Mouse (Mus musculus) midbrain, embryonic 16.5 days (tissue): ENCODE results near the gene Aadac. TPM values are rescaled to one million over a fixed set of nuclear protein-coding genes. Genes with fewer than 3 reads are reported as not detected.

Experiments used
- ATAC-seq: fragments of 200-750 bp; cut with Nextera tagmentation; 2 replicates; pipeline ENCODE4 v1.8.0; 2017; ENCODE audit warnings: moderate TSS enrichment
- H3K27ac ChIP-seq: fragments of 300-500 bp; sonication (generic); 2 replicates; pipeline ENCODE4 v1.5.1; 2014; ENCODE audit warnings: mild to moderate bottlenecking, low read length, mixed read lengths
- H3K27me3 ChIP-seq: fragments of 300-500 bp; sonication (generic); 2 replicates; pipeline ENCODE4 v1.6.1; 2014; ENCODE audit warnings: low read depth, low read length, mixed read lengths; ENCODE audit not compliant: control insufficient read depth, insufficient read depth
- H3K36me3 ChIP-seq: fragments of 300-500 bp; sonication (generic); 2 replicates; pipeline ENCODE4 v1.6.1; 2014; ENCODE audit warnings: mild to moderate bottlenecking, low read length, moderate library complexity, mixed read lengths; ENCODE audit not compliant: control insufficient read depth, insufficient read depth
- H3K4me1 ChIP-seq: fragments of 300-500 bp; sonication (generic); 2 replicates; pipeline ENCODE4 v1.6.1; 2014; ENCODE audit warnings: mild to moderate bottlenecking, low read length, mixed read lengths; ENCODE audit not compliant: control insufficient read depth, insufficient read depth
- H3K4me2 ChIP-seq: fragments of 300-500 bp; sonication (generic); 2 replicates; pipeline ENCODE4 v1.6.1; 2014; ENCODE audit warnings: mild to moderate bottlenecking, low read length, mixed read lengths
- H3K4me3 ChIP-seq: fragments of 300-500 bp; sonication (generic); 2 replicates; pipeline ENCODE4 v1.5.1; 2014; ENCODE audit warnings: low read depth, mild to moderate bottlenecking, low read length, moderate library complexity, mixed read lengths
- H3K9ac ChIP-seq: fragments of 300-500 bp; sonication (generic); 2 replicates; pipeline ENCODE4 v1.6.1; 2014; ENCODE audit warnings: low read depth, low read length, mixed read lengths
- H3K9me3 ChIP-seq: fragments of 300-500 bp; sonication (generic); replicated peaks from 2 replicates; pipeline ENCODE4 v1.6.1; 2014; ENCODE audit warnings: mild to moderate bottlenecking, low read length, mixed read lengths; ENCODE audit not compliant: control insufficient read depth, poor library complexity, severe bottlenecking
- WGBS: fragments of 180-500 bp; shearing (Covaris S2); extraction: QIAGEN DNeasy Blood & Tissue Kit; methylation state at CpG from one replicate; pipeline ENCODE4 v1.1.7; 2014; 5-methylcytosine and 5-hydroxymethylcytosine counted together
- polyA plus RNA-seq: library from polyadenylated mRNA; unstranded; fragments of >200 nt; fragmentation: Nextera tagmentation; extraction: Ambion mirVana; gene quantifications from 2 replicates; pipeline ENCODE4 v1.2.1, GENCODE M21; 2015

Aadac gene
- not detected in 2 replicates for polyA plus RNA-seq

- H3K36me3 ChIP-seq, result no peaks in the 10 kb centered on the region
- no peak within 1 kb of the TSS for H3K4me3 ChIP-seq
- H3K4me2 ChIP-seq, result no peak within 1 kb of the TSS
- H3K4me1 ChIP-seq, result no peaks in the 10 kb centered on the region
- H3K27ac ChIP-seq, result no peak within 1 kb of the TSS
- H3K9ac ChIP-seq, result no peak within 1 kb of the TSS
- no peaks in the 10 kb centered on the region for H3K27me3 ChIP-seq
- H3K9me3 ChIP-seq, result no peaks in the 10 kb centered on the region
- ATAC-seq, result no peak
- WGBS, result 82% methylated on average over 1 of the region's 1 CpGs
These were observed at the start of gene Aadac for GRCm38 (mm10) chr3:60025417-60025816. Aadac (plus strand) TSS chr3:60025717.

DNA sequence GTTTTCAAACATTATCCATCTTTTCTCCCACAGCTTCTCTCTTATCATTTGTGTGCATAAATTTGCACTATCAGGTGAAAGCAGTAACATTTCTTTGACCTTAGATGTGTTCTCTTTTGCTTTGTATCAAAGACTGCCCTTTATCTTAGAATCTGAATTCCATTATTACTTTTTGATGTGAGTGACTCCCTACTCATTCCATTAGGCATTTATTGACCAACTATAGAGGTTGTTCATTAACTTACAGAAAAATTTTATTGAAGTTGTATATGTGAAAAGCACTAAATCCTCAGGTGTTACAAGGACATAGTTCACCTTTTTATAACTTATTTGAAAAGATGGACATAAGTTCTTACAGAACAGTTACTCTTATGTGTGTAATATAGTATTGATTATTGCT lies 21.9 kb upstream of the Aadac start:
- Histone ChIP-seq H3K4me2 (no peak overlapping the region), H3K27me3 (no peaks in the 10 kb centered on the region), H3K4me3 (no peak overlapping the region), H3K9me3 (no peaks in the 10 kb centered on the region), H3K4me1 (no peaks in the 10 kb centered on the region), H3K27ac (no peak overlapping the region), H3K36me3 (no peaks in the 10 kb centered on the region), H3K9ac (no peak overlapping the region)
- ATAC-seq, result no peak

DNA sequence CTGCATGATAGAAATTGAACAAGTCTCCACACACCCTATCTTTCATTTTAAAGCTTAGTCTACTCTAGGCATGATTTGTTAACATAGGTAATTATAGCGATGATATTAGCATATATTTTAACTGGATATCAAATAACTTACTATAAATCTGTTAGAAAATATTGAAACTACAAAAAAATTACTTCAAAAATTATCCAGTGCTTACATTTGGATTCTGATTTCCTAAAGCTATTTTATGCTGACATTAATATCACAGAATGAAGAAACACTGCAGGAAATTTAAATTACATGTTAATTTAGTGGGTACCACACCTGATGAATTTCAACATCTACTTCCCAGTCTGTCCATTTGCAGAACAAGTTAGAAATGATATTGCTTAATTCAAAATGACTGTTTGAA lies 19.1 kb upstream of the Aadac start, which contains the start of gene Aadacl2:
Gene Aadacl2 (plus strand): TSS at position 301 of the 400 bp plus-strand sequence.
- whole genome bisulfite sequencing, result 80% methylated on average over 1 of the region's 1 CpGs
- ATAC-seq, result no peak
- Histone ChIP-seq H3K4me2 (no peak within 1 kb of the TSS), H3K9me3 (no peaks in the 10 kb centered on the region), H3K27ac (no peak within 1 kb of the TSS), H3K36me3 (no peaks in the 10 kb centered on the region), H3K27me3 (no peaks in the 10 kb centered on the region), H3K4me1 (no peaks in the 10 kb centered on the region), H3K9ac (no peak within 1 kb of the TSS), H3K4me3 (no peak within 1 kb of the TSS)

GRCm38 (mm10) chr3:60031511-60031910 lies 6.0 kb downstream of the Aadac start:
- no peak for ATAC-seq
- 87% methylated on average over 4 of the region's 4 CpGs for WGBS
- Histone ChIP-seq H3K36me3 (no peaks in the 10 kb centered on the region), H3K9me3 (no peaks in the 10 kb centered on the region), H3K27me3 (no peaks in the 10 kb centered on the region), H3K4me2 (no peak overlapping the region), H3K27ac (no peak overlapping the region), H3K4me3 (no peak overlapping the region), H3K9ac (no peak overlapping the region), H3K4me1 (no peaks in the 10 kb centered on the region)

DNA sequence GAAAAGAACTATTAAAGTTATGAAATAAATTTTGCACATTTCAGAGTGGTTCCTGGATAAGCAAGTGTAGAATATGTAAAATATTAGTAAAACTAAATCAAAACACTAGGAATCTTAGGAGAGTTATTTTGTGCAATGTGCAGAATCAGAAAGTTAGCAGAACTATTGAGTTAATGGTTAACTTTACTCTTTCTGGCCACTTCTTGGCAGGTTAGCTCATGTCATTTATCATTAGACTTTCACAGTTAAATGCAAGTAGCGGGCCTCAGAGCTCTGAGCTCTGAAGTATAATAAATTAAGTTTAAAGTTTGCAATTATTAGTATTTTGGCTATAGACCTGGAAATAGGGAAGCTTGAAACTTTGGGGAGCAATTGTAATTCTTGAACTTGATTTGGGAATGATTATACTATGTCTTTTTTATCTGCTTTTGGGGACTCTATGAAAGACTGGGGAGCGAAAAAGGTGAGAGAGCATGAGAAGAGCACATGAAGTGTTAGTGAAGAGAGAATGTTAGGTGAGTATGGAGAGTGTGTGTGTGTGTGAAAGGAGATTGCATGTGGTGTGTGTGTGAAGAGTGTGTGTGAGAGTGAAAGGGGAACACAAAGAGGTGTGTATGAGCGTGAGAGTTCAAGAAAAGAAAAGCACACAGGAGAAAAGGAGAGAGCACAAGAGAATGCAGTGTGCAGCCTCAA lies 20.9 kb downstream of the Aadac start:
- no peaks in the 10 kb centered on the region for H3K4me1 ChIP-seq
- no peak for ATAC-seq

GRCm38 (mm10) chr3:60053231-60053927 lies 27.9 kb downstream of the Aadac start:
- no peaks in the 10 kb centered on the region for H3K9me3 ChIP-seq
- no peaks in the 10 kb centered on the region for H3K27me3 ChIP-seq
- ATAC-seq, result no peak
- WGBS, result 77% methylated on average over 3 of the region's 3 CpGs
- H3K27ac ChIP-seq, result no peak overlapping the region
- no peak overlapping the region for H3K4me3 ChIP-seq
- H3K4me1 ChIP-seq, result no peaks in the 10 kb centered on the region
- H3K9ac ChIP-seq, result no peak overlapping the region
- no peak overlapping the region for H3K4me2 ChIP-seq
- no peaks in the 10 kb centered on the region for H3K36me3 ChIP-seq

More for the DNA sequence above, 20.9 kb downstream of the Aadac start:
- H3K27me3 ChIP-seq, result no peaks in the 10 kb centered on the region
- H3K4me3 ChIP-seq, result no peak overlapping the region
- H3K9me3 ChIP-seq, result no peaks in the 10 kb centered on the region
- H3K36me3 ChIP-seq, result no peaks in the 10 kb centered on the region
- no peak overlapping the region for H3K4me2 ChIP-seq
- H3K27ac ChIP-seq, result no peak overlapping the region
- 92% methylated on average over 3 of the region's 3 CpGs for WGBS
- H3K9ac ChIP-seq, result no peak overlapping the region

- Histone ChIP-seq H3K27me3 (no peaks in the 10 kb centered on the region), H3K4me1 (no peaks in the 10 kb centered on the region), H3K9ac (no peak overlapping the region), H3K9me3 (no peaks in the 10 kb centered on the region), H3K27ac (no peak overlapping the region), H3K4me3 (no peak overlapping the region), H3K4me2 (no peak overlapping the region), H3K36me3 (no peaks in the 10 kb centered on the region)
- ATAC-seq, result no peak
- 93% methylated on average over 2 of the region's 2 CpGs for WGBS
These were observed 28.4 kb downstream of the Aadac start for GRCm38 (mm10) chr3:60053931-60054330.

DNA sequence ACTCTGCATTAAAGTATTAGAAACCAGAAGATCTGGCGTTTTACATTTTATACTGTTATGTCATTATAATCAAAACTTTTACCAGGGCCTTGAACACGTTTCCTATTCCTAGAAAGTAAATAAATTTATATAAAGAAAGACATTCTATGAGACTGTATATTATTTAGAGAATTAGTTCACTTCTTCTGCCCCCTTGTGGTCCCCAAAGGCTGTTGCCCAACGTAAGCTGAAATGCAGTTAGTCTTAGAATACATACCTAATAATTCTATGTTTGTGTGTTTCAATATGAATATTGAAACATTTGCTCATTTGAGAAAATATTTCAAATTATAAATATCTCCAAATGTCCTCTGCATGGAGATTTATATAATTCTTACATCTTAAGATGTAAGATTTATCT lies 30.9 kb downstream of the Aadac start:
- H3K9ac ChIP-seq, result no peak overlapping the region
- 35% methylated on average over 3 of the region's 3 CpGs for WGBS
- H3K9me3 ChIP-seq, result no peaks in the 10 kb centered on the region
- H3K36me3 ChIP-seq, result no peaks in the 10 kb centered on the region
- H3K4me1 ChIP-seq, result no peaks in the 10 kb centered on the region
- H3K4me3 ChIP-seq, result no peak overlapping the region
- no peaks in the 10 kb centered on the region for H3K27me3 ChIP-seq
- no peak overlapping the region for H3K4me2 ChIP-seq
- H3K27ac ChIP-seq, result no peak overlapping the region
- ATAC-seq, result no peak

- Histone ChIP-seq H3K27me3 (no peaks in the 10 kb centered on the region), H3K27ac (no peak overlapping the region), H3K4me1 (no peaks in the 10 kb centered on the region), H3K4me3 (no peak overlapping the region), H3K9ac (no peak overlapping the region), H3K9me3 (no peaks in the 10 kb centered on the region), H3K36me3 (no peaks in the 10 kb centered on the region), H3K4me2 (no peak overlapping the region)
- ATAC-seq, result no peak
- 87% methylated on average over 2 of the region's 2 CpGs for WGBS
These were observed 31.7 kb downstream of the Aadac start for GRCm38 (mm10) chr3:60057070-60057808.
